Mouse (Mus musculus): Measurements from ENCODE around the gene Smad5. TPM values are rescaled to one million over a fixed set of nuclear protein-coding genes. Genes with fewer than 3 reads are reported as not detected.

The Smad5 gene
- polyA plus RNA-seq, 1 experiment from 2014 or later: 62.2 TPM

GRCm38 (mm10) chr13:56755871-56756270 lies 53.1 kb downstream of the Smad5 start:
- no peaks in the 10 kb centered on the region for H3K9me3 ChIP-seq (ENCODE audit: control insufficient read depth, low read length)
- no peak overlapping the region for H3K27ac ChIP-seq (ENCODE audit: low read depth, low read length)
- no peak overlapping the region for H3K4me2 ChIP-seq (replicated peaks; ENCODE audit: low read depth, low read length)
- H3K36me3 ChIP-seq (ENCODE audit: control insufficient read depth, insufficient read depth, low read length): no peaks in the 10 kb centered on the region
- no peak overlapping the region for H3K9ac ChIP-seq (ENCODE audit: low read depth, low read length)
- H3K4me3 ChIP-seq (ENCODE audit: low read length): no peak overlapping the region
- peaks cover 35% of the 10 kb centered on the region for H3K27me3 ChIP-seq (ENCODE audit: control insufficient read depth, insufficient read depth, low read length)
- no peak for ATAC-seq (ENCODE audit: low FRiP score, low TSS enrichment)
- peaks cover 11% of the 10 kb centered on the region; the same call in 1 of the 2 replicates for H3K4me1 ChIP-seq (ENCODE audit: control insufficient read depth, insufficient read depth, low read length)
- WGBS: 60% methylated on average over 6 of the region's 6 CpGs

- no peak overlapping the region for H3K9ac ChIP-seq (ENCODE audit: low read depth, low read length)
- peaks cover 27% of the 10 kb centered on the region for H3K27me3 ChIP-seq (ENCODE audit: control insufficient read depth, insufficient read depth, low read length)
- no peak for ATAC-seq (ENCODE audit: low FRiP score, low TSS enrichment)
- no peak overlapping the region for H3K27ac ChIP-seq (ENCODE audit: low read depth, low read length)
- peaks cover 11% of the 10 kb centered on the region; the same call in 1 of the 2 replicates for H3K4me1 ChIP-seq (ENCODE audit: control insufficient read depth, insufficient read depth, low read length)
- WGBS: 52% methylated on average over 12 of the region's 12 CpGs
- no peak overlapping the region for H3K4me3 ChIP-seq (ENCODE audit: low read length)
- no peaks in the 10 kb centered on the region for H3K9me3 ChIP-seq (ENCODE audit: control insufficient read depth, low read length)
- H3K36me3 ChIP-seq (ENCODE audit: control insufficient read depth, insufficient read depth, low read length): no peaks in the 10 kb centered on the region
- H3K4me2 ChIP-seq (replicated peaks; ENCODE audit: low read depth, low read length): no peak overlapping the region
These were observed 54.4 kb downstream of the Smad5 start for GRCm38 (mm10) chr13:56757201-56757600.

- 0 out of 2 replicates have a peak, but pooled peaks cover under 1% of the 10 kb centered on the region for H3K4me1 ChIP-seq (ENCODE audit: control insufficient read depth, insufficient read depth, low read length)
- H3K9ac ChIP-seq (ENCODE audit: low read depth, low read length): no peak overlapping the region
- H3K36me3 ChIP-seq (ENCODE audit: control insufficient read depth, insufficient read depth, low read length): no peaks in the 10 kb centered on the region
- no peaks in the 10 kb centered on the region for H3K9me3 ChIP-seq (ENCODE audit: control insufficient read depth, low read length)
- no peak overlapping the region for H3K27ac ChIP-seq (ENCODE audit: low read depth, low read length)
- peaks cover 17% of the 10 kb centered on the region for H3K27me3 ChIP-seq (ENCODE audit: control insufficient read depth, insufficient read depth, low read length)
- 33% methylated on average over 6 of the region's 6 CpGs for WGBS
- peak; percentile 56; the same call in 1 of the 2 replicates for ATAC-seq (ENCODE audit: low FRiP score, low TSS enrichment)
- no peak overlapping the region for H3K4me2 ChIP-seq (replicated peaks; ENCODE audit: low read depth, low read length)
- no peak overlapping the region for H3K4me3 ChIP-seq (ENCODE audit: low read length)
These were observed 55.7 kb downstream of the Smad5 start for GRCm38 (mm10) chr13:56758492-56758891.

- WGBS: 39% methylated on average over 13 of the region's 13 CpGs
- no peak for ATAC-seq (ENCODE audit: low FRiP score, low TSS enrichment)
- peaks cover 6% of the 10 kb centered on the region; the same call in 1 of the 2 replicates for H3K4me1 ChIP-seq (ENCODE audit: control insufficient read depth, insufficient read depth, low read length)
These were observed 59.8 kb downstream of the Smad5 start for GRCm38 (mm10) chr13:56762446-56763229.

GRCm38 (mm10) chr13:56765284-56766032 lies 62.6 kb downstream of the Smad5 start:
- no peaks in the 10 kb centered on the region for H3K9me3 ChIP-seq (ENCODE audit: control insufficient read depth, low read length)
- peak; percentile 51; the same call in 1 of the 2 replicates for ATAC-seq (ENCODE audit: low FRiP score, low TSS enrichment)
- H3K27ac ChIP-seq (ENCODE audit: low read depth, low read length): no peak overlapping the region
- H3K36me3 ChIP-seq (ENCODE audit: control insufficient read depth, insufficient read depth, low read length): no peaks in the 10 kb centered on the region
- peak overlapping the region; percentile 0; the same call in 1 of the 2 replicates for H3K9ac ChIP-seq (ENCODE audit: low read depth, low read length)
- peaks cover 3% of the 10 kb centered on the region; the same call in 1 of the 2 replicates for H3K27me3 ChIP-seq (ENCODE audit: control insufficient read depth, insufficient read depth, low read length)
- peak overlapping the region; percentile 17 for H3K4me3 ChIP-seq (ENCODE audit: low read length)
- WGBS: 32% methylated on average over 25 of the region's 25 CpGs
- H3K4me2 ChIP-seq (replicated peaks; ENCODE audit: low read depth, low read length): peak overlapping the region; percentile 35
- peaks cover 6% of the 10 kb centered on the region for H3K4me1 ChIP-seq (ENCODE audit: control insufficient read depth, insufficient read depth, low read length)

More at GRCm38 (mm10) chr13:56762446-56763229, 59.8 kb downstream of the Smad5 start:
- Histone ChIP-seq H3K9me3 (ENCODE audit: control insufficient read depth, low read length) (no peaks in the 10 kb centered on the region), H3K36me3 (ENCODE audit: control insufficient read depth, insufficient read depth, low read length) (no peaks in the 10 kb centered on the region), H3K4me3 (ENCODE audit: low read length) (no peak overlapping the region), H3K27ac (ENCODE audit: low read depth, low read length) (no peak overlapping the region), H3K27me3 (ENCODE audit: control insufficient read depth, insufficient read depth, low read length) (peaks cover 3% of the 10 kb centered on the region; the same call in 1 of the 2 replicates), H3K4me2 (replicated peaks; ENCODE audit: low read depth, low read length) (no peak overlapping the region), H3K9ac (ENCODE audit: low read depth, low read length) (no peak overlapping the region)

- H3K9ac ChIP-seq (ENCODE audit: low read depth, low read length): no peak overlapping the region
- H3K4me2 ChIP-seq (replicated peaks; ENCODE audit: low read depth, low read length): no peak overlapping the region
- 27% methylated on average over 5 of the region's 5 CpGs for WGBS
- H3K4me1 ChIP-seq (ENCODE audit: control insufficient read depth, insufficient read depth, low read length): peaks cover 6% of the 10 kb centered on the region
- H3K4me3 ChIP-seq (ENCODE audit: low read length): no peak overlapping the region
- no peaks in the 10 kb centered on the region for H3K9me3 ChIP-seq (ENCODE audit: control insufficient read depth, low read length)
- peaks cover 3% of the 10 kb centered on the region; the same call in 1 of the 2 replicates for H3K27me3 ChIP-seq (ENCODE audit: control insufficient read depth, insufficient read depth, low read length)
- H3K27ac ChIP-seq (ENCODE audit: low read depth, low read length): no peak overlapping the region
- no peak for ATAC-seq (ENCODE audit: low FRiP score, low TSS enrichment)
- H3K36me3 ChIP-seq (ENCODE audit: control insufficient read depth, insufficient read depth, low read length): no peaks in the 10 kb centered on the region
These were observed 63.4 kb downstream of the Smad5 start for GRCm38 (mm10) chr13:56766211-56766610.

GRCm38 (mm10) chr13:56769431-56769830 lies 66.6 kb downstream of the Smad5 start:
- no peaks in the 10 kb centered on the region for H3K27me3 ChIP-seq (ENCODE audit: control insufficient read depth, insufficient read depth, low read length)
- ATAC-seq (ENCODE audit: low FRiP score, low TSS enrichment): no peak
- no peak overlapping the region for H3K4me2 ChIP-seq (replicated peaks; ENCODE audit: low read depth, low read length)
- H3K36me3 ChIP-seq (ENCODE audit: control insufficient read depth, insufficient read depth, low read length): no peaks in the 10 kb centered on the region
- 26% methylated on average over 4 of the region's 4 CpGs for WGBS
- H3K9me3 ChIP-seq (ENCODE audit: control insufficient read depth, low read length): no peaks in the 10 kb centered on the region
- H3K4me1 ChIP-seq (ENCODE audit: control insufficient read depth, insufficient read depth, low read length): peaks cover 6% of the 10 kb centered on the region
- no peak overlapping the region for H3K4me3 ChIP-seq (ENCODE audit: low read length)
- no peak overlapping the region for H3K27ac ChIP-seq (ENCODE audit: low read depth, low read length)
- no peak overlapping the region for H3K9ac ChIP-seq (ENCODE audit: low read depth, low read length)

GRCm38 (mm10) chr13:56770136-56770578 lies 67.3 kb downstream of the Smad5 start:
- 75% methylated on average over 1 of the region's 1 CpGs for WGBS
- Histone ChIP-seq H3K9ac (ENCODE audit: low read depth, low read length) (no peak overlapping the region), H3K36me3 (ENCODE audit: control insufficient read depth, insufficient read depth, low read length) (no peaks in the 10 kb centered on the region), H3K27ac (ENCODE audit: low read depth, low read length) (no peak overlapping the region), H3K4me1 (ENCODE audit: control insufficient read depth, insufficient read depth, low read length) (peaks cover 6% of the 10 kb centered on the region), H3K4me2 (replicated peaks; ENCODE audit: low read depth, low read length) (no peak overlapping the region), H3K4me3 (ENCODE audit: low read length) (no peak overlapping the region), H3K27me3 (ENCODE audit: control insufficient read depth, insufficient read depth, low read length) (no peaks in the 10 kb centered on the region), H3K9me3 (ENCODE audit: control insufficient read depth, low read length) (no peaks in the 10 kb centered on the region)
- ATAC-seq (ENCODE audit: low FRiP score, low TSS enrichment): no peak
